Mouse (Mus musculus): ENCODE results near the gene Shprh. TPM values are rescaled to one million over a fixed set of nuclear protein-coding genes. Genes with fewer than 3 reads are reported as not detected.

The Shprh gene
- 5.9 and 6.0 TPM in 2 replicates for polyA plus RNA-seq (2015; fragmentation: Nextera tagmentation; extraction: Ambion mirVana)

DNA sequence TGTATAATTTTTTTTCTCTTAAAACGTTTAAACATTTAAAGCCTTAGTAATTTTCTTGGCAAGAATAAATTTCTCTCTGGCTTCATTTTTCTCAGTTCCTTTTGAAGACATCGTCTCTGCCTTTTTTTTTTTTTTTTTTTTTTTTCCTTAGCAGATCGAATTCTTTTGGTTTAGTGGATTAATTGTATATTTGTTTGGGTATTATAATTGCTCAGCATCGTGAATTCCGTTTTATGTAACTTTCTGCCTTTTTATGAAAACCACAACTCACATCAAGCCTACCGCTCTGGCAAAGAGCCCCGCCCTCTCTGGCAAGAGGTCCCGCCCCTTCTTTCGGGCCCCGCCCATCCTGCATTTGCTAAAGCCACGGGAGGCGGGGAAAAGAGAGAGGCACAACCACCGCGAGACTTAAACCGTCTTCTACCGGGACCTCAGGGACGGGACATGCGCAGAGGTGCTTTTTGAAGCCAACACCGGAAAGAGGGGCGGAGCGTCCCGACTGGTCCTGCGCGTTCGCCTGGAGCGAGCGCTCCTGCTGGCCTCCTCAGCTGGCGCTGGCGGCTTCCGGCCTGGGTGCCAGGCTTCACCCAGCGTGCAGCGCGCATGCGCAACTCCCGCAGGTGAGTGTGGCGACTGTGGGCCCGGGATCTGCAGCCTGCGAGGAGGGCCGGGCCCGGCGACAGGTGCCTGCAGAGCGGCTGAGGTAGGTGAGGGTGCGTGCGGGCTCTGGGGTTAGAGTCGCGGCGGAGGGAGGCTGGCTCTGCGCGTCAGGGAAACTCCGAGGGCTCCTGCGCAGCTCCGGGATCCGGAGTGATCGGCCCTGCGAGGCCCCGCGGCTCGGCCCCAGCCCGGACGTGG is at the start of gene Shprh:
Gene Shprh, plus strand, starts transcription at position 544 of the 858 bp plus-strand sequence.
- DNase-seq (ENCODE audit: low spot score) (peak; percentile 99), ATAC-seq (ENCODE audit: low FRiP score, low TSS enrichment) (peak; percentile 100)
- Histone ChIP-seq H3K9me3 (ENCODE audit: control insufficient read depth, low read length) (no peaks in the 10 kb centered on the region), H3K27me3 (ENCODE audit: control insufficient read depth, insufficient read depth, low read length) (no peaks in the 10 kb centered on the region), H3K4me1 (replicated peaks; ENCODE audit: control insufficient read depth, insufficient read depth) (no peaks in the 10 kb centered on the region), H3K27ac (replicated peaks) (peak within 1 kb of the TSS; percentile 91), H3K4me3 (ENCODE audit: low read depth, low read length) (peak within 1 kb of the TSS; percentile 91), H3K9ac (ENCODE audit: low read length) (peak within 1 kb of the TSS; percentile 91), H3K4me2 (replicated peaks; ENCODE audit: low read depth) (peak within 1 kb of the TSS; percentile 85), H3K36me3 (ENCODE audit: control insufficient read depth, insufficient read depth, low read length) (no peaks in the 10 kb centered on the region; the same call in 1 of the 2 replicates)
- TF ChIP-seq EP300 (optimal IDR thresholded peaks at IDR 0.05) (no peak), CTCF (IDR thresholded peaks at IDR 0.05; ENCODE audit: low read depth) (peak; percentile 61)
- whole genome bisulfite sequencing: under 1% methylated on average over 52 of the region's 60 CpGs

DNA sequence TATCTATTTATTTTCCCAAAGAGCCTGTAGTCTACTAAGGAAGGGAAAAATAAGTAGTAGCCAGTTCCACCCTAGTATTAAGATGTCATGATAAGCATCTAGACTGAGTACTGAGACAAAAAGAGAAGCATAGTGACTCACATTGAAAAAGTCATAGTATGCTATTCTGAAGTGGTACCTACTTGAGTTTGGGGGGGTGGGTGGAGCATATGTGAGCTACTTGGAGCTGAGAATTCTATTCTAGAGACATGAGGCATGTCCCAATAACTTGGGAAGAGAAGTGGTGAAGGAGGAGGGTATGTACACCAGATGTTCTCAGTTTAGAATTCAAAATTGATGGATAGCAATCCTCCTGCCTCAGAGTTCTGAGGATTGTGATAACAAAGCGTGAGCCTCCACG is 27.4 kb upstream of the Shprh start:
- Histone ChIP-seq H3K36me3 (ENCODE audit: control insufficient read depth, insufficient read depth, low read length) (no peaks in the 10 kb centered on the region), H3K4me3 (ENCODE audit: low read depth, low read length) (no peak overlapping the region), H3K4me1 (replicated peaks; ENCODE audit: control insufficient read depth, insufficient read depth) (no peaks in the 10 kb centered on the region), H3K9me3 (ENCODE audit: control insufficient read depth, low read length) (no peaks in the 10 kb centered on the region), H3K9ac (ENCODE audit: low read length) (no peak overlapping the region), H3K27ac (replicated peaks) (no peak overlapping the region), H3K4me2 (replicated peaks; ENCODE audit: low read depth) (no peak overlapping the region), H3K27me3 (ENCODE audit: control insufficient read depth, insufficient read depth, low read length) (no peaks in the 10 kb centered on the region)
- WGBS: 80% methylated on average over 2 of the region's 2 CpGs
- ATAC-seq (ENCODE audit: low FRiP score, low TSS enrichment): no peak
- DNase-seq (ENCODE audit: low spot score): no peak
- no peak for TF ChIP-seq EP300 (optimal IDR thresholded peaks at IDR 0.05)
- TF ChIP-seq CTCF (IDR thresholded peaks at IDR 0.05; ENCODE audit: low read depth): no peak

DNA sequence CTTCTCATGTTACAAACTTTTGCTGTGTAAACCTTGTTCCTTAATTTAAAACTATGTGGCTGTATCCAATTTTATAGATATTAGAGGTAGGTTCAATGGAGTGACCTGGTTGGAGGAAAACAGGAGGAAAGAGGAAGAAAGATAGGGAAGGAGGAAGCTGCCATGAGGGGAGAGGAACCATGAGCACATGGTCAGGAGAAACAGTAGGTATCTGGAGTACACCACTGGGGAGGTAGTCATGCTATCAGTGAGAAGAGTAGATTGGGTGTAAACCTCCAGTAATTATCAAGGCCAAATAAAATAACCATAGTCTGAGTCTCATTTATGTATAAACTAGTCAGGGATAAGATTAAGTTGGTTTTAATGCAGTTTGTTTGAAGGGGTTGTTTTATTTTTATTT is 3.6 kb upstream of the Shprh start:
- TF ChIP-seq EP300 (optimal IDR thresholded peaks at IDR 0.05) (no peak), CTCF (IDR thresholded peaks at IDR 0.05; ENCODE audit: low read depth) (no peak)
- H3K27ac ChIP-seq (replicated peaks): no peak overlapping the region
- no peak for DNase-seq (ENCODE audit: low spot score)
- no peaks in the 10 kb centered on the region for H3K4me1 ChIP-seq (replicated peaks; ENCODE audit: control insufficient read depth, insufficient read depth)
- no peak overlapping the region for H3K4me3 ChIP-seq (ENCODE audit: low read depth, low read length)
- H3K27me3 ChIP-seq (ENCODE audit: control insufficient read depth, insufficient read depth, low read length): no peaks in the 10 kb centered on the region
- no peak overlapping the region for H3K4me2 ChIP-seq (replicated peaks; ENCODE audit: low read depth)
- no peak overlapping the region for H3K9ac ChIP-seq (ENCODE audit: low read length)
- no peaks in the 10 kb centered on the region for H3K36me3 ChIP-seq (ENCODE audit: control insufficient read depth, insufficient read depth, low read length)
- H3K9me3 ChIP-seq (ENCODE audit: control insufficient read depth, low read length): no peaks in the 10 kb centered on the region
- ATAC-seq (ENCODE audit: low FRiP score, low TSS enrichment): no peak

DNA sequence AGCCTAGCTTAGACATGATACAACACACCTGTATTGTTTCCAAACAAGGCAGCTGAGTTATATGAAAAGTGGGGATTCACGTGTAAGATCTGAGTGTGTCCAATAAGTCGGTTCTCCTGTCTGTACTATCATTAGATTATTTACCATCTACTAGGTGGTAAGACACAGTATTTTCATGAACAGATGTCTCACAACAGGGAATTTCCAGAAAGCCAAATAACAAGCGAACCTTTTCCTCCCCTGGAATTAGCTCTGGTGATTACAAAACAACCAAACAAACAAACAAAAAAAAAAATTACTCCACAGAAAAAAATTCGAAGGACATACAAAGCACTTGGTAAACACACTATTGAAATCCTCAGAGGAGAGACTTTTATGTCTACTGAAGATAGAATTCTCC is 781 bp upstream of the Shprh start:
- Histone ChIP-seq H3K4me3 (ENCODE audit: low read depth, low read length) (no peak overlapping the region), H3K27ac (replicated peaks) (no peak overlapping the region), H3K9me3 (ENCODE audit: control insufficient read depth, low read length) (no peaks in the 10 kb centered on the region), H3K27me3 (ENCODE audit: control insufficient read depth, insufficient read depth, low read length) (no peaks in the 10 kb centered on the region), H3K4me2 (replicated peaks; ENCODE audit: low read depth) (no peak overlapping the region), H3K9ac (ENCODE audit: low read length) (no peak overlapping the region), H3K36me3 (ENCODE audit: control insufficient read depth, insufficient read depth, low read length) (no peaks in the 10 kb centered on the region; the same call in 1 of the 2 replicates), H3K4me1 (replicated peaks; ENCODE audit: control insufficient read depth, insufficient read depth) (no peaks in the 10 kb centered on the region)
- no peak for DNase-seq (ENCODE audit: low spot score)
- no peak for ATAC-seq (ENCODE audit: low FRiP score, low TSS enrichment)
- 52% methylated on average over 4 of the region's 4 CpGs for WGBS
- TF ChIP-seq CTCF (IDR thresholded peaks at IDR 0.05; ENCODE audit: low read depth): no peak
- no peak for TF ChIP-seq EP300 (optimal IDR thresholded peaks at IDR 0.05)

DNA sequence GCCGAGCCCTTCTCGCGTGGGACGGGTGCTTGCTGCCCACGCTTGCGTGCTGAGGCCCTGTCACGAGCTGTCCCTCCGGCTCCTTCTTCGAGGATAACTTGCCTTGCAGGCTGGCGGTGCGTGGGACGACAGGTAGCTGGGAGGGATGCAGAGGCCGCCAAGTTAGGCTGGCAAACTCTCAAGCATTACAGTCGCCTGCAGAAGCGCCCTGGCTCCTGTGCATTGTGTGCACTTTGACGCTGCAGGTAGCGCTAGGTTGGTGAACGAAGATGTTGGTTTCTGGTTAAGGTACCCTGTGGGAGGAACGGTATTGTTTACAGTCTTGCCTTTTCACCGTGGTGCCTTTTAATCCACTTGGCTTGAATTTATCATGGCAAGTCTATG is 507 bp downstream of the Shprh start:
- ATAC-seq (ENCODE audit: low FRiP score, low TSS enrichment): no peak
- peak overlapping the region; percentile 85 for H3K4me2 ChIP-seq (replicated peaks; ENCODE audit: low read depth)
- no peaks in the 10 kb centered on the region for H3K9me3 ChIP-seq (ENCODE audit: control insufficient read depth, low read length)
- H3K36me3 ChIP-seq (ENCODE audit: control insufficient read depth, insufficient read depth, low read length): no peaks in the 10 kb centered on the region; the same call in 1 of the 2 replicates
- no peaks in the 10 kb centered on the region for H3K4me1 ChIP-seq (replicated peaks; ENCODE audit: control insufficient read depth, insufficient read depth)
- DNase-seq (ENCODE audit: low spot score): no peak
- peak overlapping the region; percentile 91 for H3K9ac ChIP-seq (ENCODE audit: low read length)
- H3K27me3 ChIP-seq (ENCODE audit: control insufficient read depth, insufficient read depth, low read length): no peaks in the 10 kb centered on the region
- TF ChIP-seq EP300 (optimal IDR thresholded peaks at IDR 0.05) (no peak), CTCF (IDR thresholded peaks at IDR 0.05; ENCODE audit: low read depth) (no peak)
- WGBS: 1% methylated on average over 20 of the region's 20 CpGs
- H3K27ac ChIP-seq (replicated peaks): peak overlapping the region; percentile 91
- peak overlapping the region; percentile 91 for H3K4me3 ChIP-seq (ENCODE audit: low read depth, low read length)

DNA sequence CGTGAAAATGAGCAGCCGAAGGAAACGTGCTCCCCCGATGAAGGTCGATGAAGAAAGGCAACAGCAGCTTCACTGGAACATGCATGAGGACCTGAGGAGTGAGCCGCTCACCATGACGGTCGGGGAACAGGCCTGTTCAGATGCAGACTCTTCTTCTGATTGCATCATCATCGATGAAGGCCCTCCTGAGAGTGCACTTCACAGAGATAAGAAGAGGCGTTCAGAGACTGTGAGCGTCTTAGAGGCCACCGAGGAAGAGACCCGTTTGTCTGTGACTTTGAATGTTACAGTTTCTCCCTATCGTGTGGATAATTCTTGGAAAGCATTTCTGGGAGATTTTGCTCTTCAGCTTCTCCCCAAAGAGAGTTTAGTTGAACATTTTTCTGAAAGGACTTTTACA is 2.4 kb downstream of the Shprh start:
- 93% methylated on average over 14 of the region's 14 CpGs for WGBS

More for the DNA sequence above, 2.4 kb downstream of the Shprh start:
- no peak for TF ChIP-seq CTCF (IDR thresholded peaks at IDR 0.05; ENCODE audit: low read depth)
- TF ChIP-seq EP300 (optimal IDR thresholded peaks at IDR 0.05): no peak
- Histone ChIP-seq H3K4me2 (replicated peaks; ENCODE audit: low read depth) (no peak overlapping the region), H3K27me3 (ENCODE audit: control insufficient read depth, insufficient read depth, low read length) (no peaks in the 10 kb centered on the region), H3K9me3 (ENCODE audit: control insufficient read depth, low read length) (no peaks in the 10 kb centered on the region), H3K4me1 (replicated peaks; ENCODE audit: control insufficient read depth, insufficient read depth) (no peaks in the 10 kb centered on the region), H3K27ac (replicated peaks) (no peak overlapping the region), H3K9ac (ENCODE audit: low read length) (no peak overlapping the region), H3K4me3 (ENCODE audit: low read depth, low read length) (no peak overlapping the region), H3K36me3 (ENCODE audit: control insufficient read depth, insufficient read depth, low read length) (peaks cover 3% of the 10 kb centered on the region; the same call in 1 of the 2 replicates)
- ATAC-seq (ENCODE audit: low FRiP score, low TSS enrichment) (no peak), DNase-seq (ENCODE audit: low spot score) (no peak)

All from stomach, postnatal 0 days (tissue).